Mouse (Mus musculus) forebrain, embryonic 13.5 days (tissue): ENCODE results near the gene Josd1. TPM values are rescaled to one million over a fixed set of nuclear protein-coding genes. Genes with fewer than 3 reads are reported as not detected.
A peak's percentile ranks its signal among the peaks of the same experiment; 100 is the strongest.

ENCODE experiments used
- ATAC-seq: fragments of 200-750 bp; cut with Nextera tagmentation; 2 replicates; pipeline ENCODE4 v1.8.0; 2017
- H3K27ac ChIP-seq: fragments of 300-500 bp; sonication (generic); 2 replicates; pipeline ENCODE4 v1.5.1; 2015; ENCODE audit warnings: inconsistent platforms, mild to moderate bottlenecking, moderate library complexity
- H3K27me3 ChIP-seq: fragments of 300-500 bp; sonication (generic); 2 replicates; pipeline ENCODE4 v1.6.1; 2015; ENCODE audit warnings: mild to moderate bottlenecking, inconsistent platforms
- H3K36me3 ChIP-seq: fragments of 300-500 bp; sonication (generic); 2 replicates; pipeline ENCODE4 v1.6.1; 2015; ENCODE audit warnings: mild to moderate bottlenecking, inconsistent platforms; ENCODE audit not compliant: poor library complexity, severe bottlenecking
- H3K4me1 ChIP-seq: fragments of 300-500 bp; sonication (generic); 2 replicates; pipeline ENCODE4 v1.6.1; 2015; ENCODE audit warnings: inconsistent platforms
- H3K4me2 ChIP-seq: fragments of 300-500 bp; sonication (generic); 2 replicates; pipeline ENCODE4 v1.6.1; 2015; ENCODE audit warnings: inconsistent platforms, mild to moderate bottlenecking, moderate library complexity
- H3K4me3 ChIP-seq: fragments of 300-500 bp; sonication (generic); 2 replicates; pipeline ENCODE4 v1.5.1; 2015; ENCODE audit warnings: mild to moderate bottlenecking, inconsistent platforms
- H3K9ac ChIP-seq: fragments of 300-500 bp; sonication (generic); 2 replicates; pipeline ENCODE4 v1.6.1; 2015; ENCODE audit warnings: mild to moderate bottlenecking, inconsistent platforms
- H3K9me3 ChIP-seq: fragments of 300-500 bp; sonication (generic); replicated peaks from 2 replicates; pipeline ENCODE4 v1.6.1; 2016; ENCODE audit warnings: inconsistent platforms
- WGBS: fragments of 180-500 bp; shearing (Covaris S2); methylation state at CpG from one replicate; pipeline ENCODE4 v1.1.7; 2015; 5-methylcytosine and 5-hydroxymethylcytosine counted together
- polyA plus RNA-seq: library from polyadenylated mRNA; unstranded; fragments of >200 nt; fragmentation: Nextera tagmentation; extraction: Ambion mirVana; gene quantifications from 2 replicates; pipeline ENCODE4 v1.2.1, GENCODE M21; 2015

Josd1 gene
- 17.9 and 18.7 TPM in 2 replicates for polyA plus RNA-seq

GRCm38 (mm10) chr15:79687646-79688267 is at the start of gene Josd1:
TSS of gene Josd1 (minus strand) at chr15:79687919.
- Histone ChIP-seq H3K9me3 (no peaks in the 10 kb centered on the region), H3K9ac (peak within 1 kb of the TSS; percentile 92), H3K4me3 (peak within 1 kb of the TSS; percentile 95), H3K36me3 (no peaks in the 10 kb centered on the region), H3K4me2 (peak within 1 kb of the TSS; percentile 85), H3K27ac (peak within 1 kb of the TSS; percentile 94), H3K4me1 (peaks cover 71% of the 10 kb centered on the region), H3K27me3 (no peaks in the 10 kb centered on the region)
- peak; percentile 54 for ATAC-seq
- under 1% methylated on average over 56 of the region's 72 CpGs for WGBS

GRCm38 (mm10) chr15:79734311-79734710 is 46.6 kb upstream of the Josd1 start:
- ATAC-seq: no peak
- H3K4me2 ChIP-seq: no peak overlapping the region
- 85% methylated on average over 8 of the region's 8 CpGs for WGBS
- no peaks in the 10 kb centered on the region for H3K27me3 ChIP-seq
- no peaks in the 10 kb centered on the region for H3K9me3 ChIP-seq
- H3K4me3 ChIP-seq: no peak overlapping the region
- H3K36me3 ChIP-seq: peaks cover 93% of the 10 kb centered on the region
- H3K27ac ChIP-seq: no peak overlapping the region
- no peak overlapping the region for H3K9ac ChIP-seq
- peaks cover 7% of the 10 kb centered on the region; the same call in 1 of the 2 replicates for H3K4me1 ChIP-seq

GRCm38 (mm10) chr15:79733640-79734039 is 45.9 kb upstream of the Josd1 start:
- 79% methylated on average over 4 of the region's 4 CpGs for WGBS
- no peak overlapping the region for H3K4me2 ChIP-seq
- no peak overlapping the region for H3K9ac ChIP-seq
- no peaks in the 10 kb centered on the region for H3K27me3 ChIP-seq
- no peaks in the 10 kb centered on the region for H3K9me3 ChIP-seq
- H3K4me1 ChIP-seq: 0 out of 2 replicates have a peak, but pooled peaks cover 6% of the 10 kb centered on the region
- no peak overlapping the region for H3K4me3 ChIP-seq
- no peak for ATAC-seq
- H3K27ac ChIP-seq: no peak overlapping the region
- peaks cover 93% of the 10 kb centered on the region for H3K36me3 ChIP-seq

DNA sequence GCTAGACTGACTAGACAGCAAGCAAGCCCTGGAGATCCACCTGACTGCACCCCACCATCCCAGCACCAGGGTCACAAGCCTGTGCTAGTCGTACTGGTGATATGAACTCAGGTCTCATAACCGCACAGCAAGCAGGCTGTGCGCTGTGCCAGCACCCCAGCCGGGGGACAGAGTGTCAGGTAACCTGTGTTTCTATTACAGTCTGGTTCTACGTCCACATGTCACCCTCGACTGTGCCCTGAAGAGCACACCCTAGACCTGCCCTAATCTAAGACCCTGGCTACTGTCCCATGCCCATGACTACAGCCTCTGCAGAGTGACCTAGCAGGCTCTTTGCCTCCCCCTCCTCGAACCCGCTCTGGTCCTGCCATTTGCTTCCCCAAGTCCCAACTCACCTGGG is 45.5 kb upstream of the Josd1 start:
- ATAC-seq: no peak
- Histone ChIP-seq H3K9me3 (no peaks in the 10 kb centered on the region), H3K4me1 (0 out of 2 replicates have a peak, but pooled peaks cover 1% of the 10 kb centered on the region), H3K4me3 (no peak overlapping the region), H3K36me3 (peaks cover 93% of the 10 kb centered on the region), H3K9ac (no peak overlapping the region), H3K27me3 (no peaks in the 10 kb centered on the region), H3K4me2 (no peak overlapping the region), H3K27ac (no peak overlapping the region)
- 93% methylated on average over 8 of the region's 8 CpGs for WGBS

DNA sequence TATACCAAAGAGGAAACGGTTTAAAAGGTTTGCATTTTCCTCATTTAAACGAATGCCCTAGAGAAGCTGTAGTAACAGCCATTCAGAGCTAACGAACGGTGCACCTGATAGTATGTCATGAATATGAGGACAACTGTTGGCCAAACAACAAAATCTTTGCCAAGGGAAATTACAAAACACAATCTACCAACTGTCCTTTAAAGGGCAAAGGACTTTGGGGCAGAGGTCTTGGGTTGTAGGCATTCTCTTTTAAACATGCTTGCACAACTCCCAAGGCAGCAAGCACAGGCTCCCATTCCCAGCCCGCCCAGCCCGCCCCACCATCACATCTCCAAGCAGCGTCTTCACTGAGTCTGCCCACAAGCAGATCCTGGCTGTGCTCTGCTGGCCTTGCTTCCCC is 43.8 kb upstream of the Josd1 start:
- ATAC-seq: no peak
- no peaks in the 10 kb centered on the region for H3K9me3 ChIP-seq
- H3K27me3 ChIP-seq: no peaks in the 10 kb centered on the region
- no peak overlapping the region for H3K9ac ChIP-seq
- no peak overlapping the region for H3K4me3 ChIP-seq
- peaks cover 93% of the 10 kb centered on the region for H3K36me3 ChIP-seq
- no peaks in the 10 kb centered on the region for H3K4me1 ChIP-seq
- no peak overlapping the region for H3K27ac ChIP-seq
- H3K4me2 ChIP-seq: no peak overlapping the region
- 69% methylated on average over 7 of the region's 7 CpGs for WGBS

DNA sequence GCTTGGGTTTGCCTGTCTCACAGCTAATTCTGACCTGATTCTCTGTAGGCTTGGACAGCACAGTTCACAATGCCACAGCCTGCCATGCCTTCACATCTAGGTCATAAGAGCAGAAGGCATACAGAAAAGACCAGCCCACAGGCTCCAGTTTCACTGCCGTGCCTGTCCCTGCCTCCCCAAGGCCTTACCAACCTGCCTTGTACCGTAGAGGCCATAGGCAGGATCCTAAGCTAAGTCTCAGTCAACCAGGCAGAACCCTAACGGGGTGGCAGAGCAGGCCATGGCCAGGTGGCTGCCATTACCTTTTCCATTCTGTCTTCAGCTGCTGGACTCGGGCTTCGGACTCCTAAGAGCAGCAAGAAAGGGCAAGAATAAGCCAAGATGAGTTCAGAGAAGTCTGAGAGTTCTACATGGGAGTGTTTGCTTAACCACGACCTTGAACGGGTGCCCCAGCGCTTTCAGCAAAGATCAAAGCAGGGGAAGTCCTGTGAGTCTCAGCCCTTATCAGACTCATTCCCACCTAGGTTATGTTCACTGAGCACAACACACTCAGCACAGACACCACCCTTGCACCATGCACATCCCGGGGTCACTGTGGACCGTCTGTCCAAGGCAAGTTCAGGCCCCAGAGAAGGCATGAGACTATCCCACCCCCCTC is 41.1 kb upstream of the Josd1 start:
- Histone ChIP-seq H3K4me2 (no peak overlapping the region), H3K4me3 (no peak overlapping the region), H3K4me1 (no peaks in the 10 kb centered on the region), H3K9ac (no peak overlapping the region), H3K36me3 (peaks cover 92% of the 10 kb centered on the region), H3K27me3 (no peaks in the 10 kb centered on the region), H3K27ac (no peak overlapping the region), H3K9me3 (no peaks in the 10 kb centered on the region)
- 90% methylated on average over 10 of the region's 10 CpGs for WGBS
- ATAC-seq: no peak

DNA sequence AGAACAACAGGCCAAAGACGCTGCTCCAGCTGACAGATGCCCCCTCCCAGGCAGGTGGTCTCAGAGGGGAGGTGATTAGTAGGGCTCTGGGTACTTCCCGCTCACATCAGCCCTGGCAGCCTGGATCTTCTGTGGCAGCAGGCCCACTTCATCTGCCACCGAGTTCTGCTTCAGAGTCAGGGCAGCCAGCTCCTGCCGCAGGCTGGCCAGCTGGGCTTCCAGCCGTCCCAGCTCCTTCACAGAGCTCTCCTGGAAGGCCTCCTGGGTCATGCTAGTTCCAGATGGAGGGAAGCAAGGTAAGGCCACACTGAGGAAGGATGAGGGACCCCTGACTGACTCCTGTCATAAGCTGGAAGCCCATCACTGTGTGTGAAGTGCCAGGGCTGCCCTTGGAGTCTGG is 40.6 kb upstream of the Josd1 start:
- Histone ChIP-seq H3K27ac (no peak overlapping the region), H3K4me1 (no peaks in the 10 kb centered on the region), H3K9me3 (no peaks in the 10 kb centered on the region), H3K27me3 (no peaks in the 10 kb centered on the region), H3K4me3 (no peak overlapping the region), H3K4me2 (no peak overlapping the region), H3K36me3 (peaks cover 92% of the 10 kb centered on the region), H3K9ac (no peak overlapping the region)
- ATAC-seq: no peak
- WGBS: 42% methylated on average over 5 of the region's 5 CpGs

DNA sequence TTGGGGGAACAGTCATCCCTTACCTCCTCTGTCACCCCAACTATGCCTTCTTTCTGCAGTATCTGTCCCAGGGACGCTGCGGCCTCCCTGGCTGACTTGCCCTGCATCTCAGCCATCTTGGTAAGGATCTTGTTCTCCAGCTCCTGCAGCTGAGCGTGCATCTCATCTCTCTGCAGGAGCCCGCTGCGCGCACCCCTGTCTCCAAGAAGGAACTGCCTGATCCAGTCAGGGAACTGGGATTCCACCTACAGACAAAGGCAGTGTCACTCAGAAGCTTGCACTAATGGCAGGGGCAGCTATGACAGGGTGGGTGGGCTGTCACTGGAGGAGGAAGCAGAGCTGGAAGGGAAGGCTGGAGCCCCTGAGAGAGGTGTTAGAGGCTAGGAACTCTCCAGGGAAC is 40.1 kb upstream of the Josd1 start:
- H3K4me1 ChIP-seq: no peaks in the 10 kb centered on the region
- 71% methylated on average over 6 of the region's 6 CpGs for WGBS
- H3K27ac ChIP-seq: no peak overlapping the region
- no peak overlapping the region for H3K4me2 ChIP-seq
- ATAC-seq: no peak
- no peak overlapping the region for H3K9ac ChIP-seq
- H3K27me3 ChIP-seq: no peaks in the 10 kb centered on the region
- H3K36me3 ChIP-seq: peaks cover 90% of the 10 kb centered on the region
- no peaks in the 10 kb centered on the region for H3K9me3 ChIP-seq
- H3K4me3 ChIP-seq: no peak overlapping the region

GRCm38 (mm10) chr15:79725190-79725789 is 37.6 kb upstream of the Josd1 start:
- no peak overlapping the region for H3K4me2 ChIP-seq
- ATAC-seq: no peak
- no peaks in the 10 kb centered on the region for H3K27me3 ChIP-seq
- peaks cover 86% of the 10 kb centered on the region for H3K36me3 ChIP-seq
- H3K4me3 ChIP-seq: no peak overlapping the region
- H3K4me1 ChIP-seq: no peaks in the 10 kb centered on the region
- no peak overlapping the region for H3K9ac ChIP-seq
- H3K27ac ChIP-seq: no peak overlapping the region
- 94% methylated on average over 11 of the region's 11 CpGs for WGBS
- H3K9me3 ChIP-seq: no peaks in the 10 kb centered on the region

DNA sequence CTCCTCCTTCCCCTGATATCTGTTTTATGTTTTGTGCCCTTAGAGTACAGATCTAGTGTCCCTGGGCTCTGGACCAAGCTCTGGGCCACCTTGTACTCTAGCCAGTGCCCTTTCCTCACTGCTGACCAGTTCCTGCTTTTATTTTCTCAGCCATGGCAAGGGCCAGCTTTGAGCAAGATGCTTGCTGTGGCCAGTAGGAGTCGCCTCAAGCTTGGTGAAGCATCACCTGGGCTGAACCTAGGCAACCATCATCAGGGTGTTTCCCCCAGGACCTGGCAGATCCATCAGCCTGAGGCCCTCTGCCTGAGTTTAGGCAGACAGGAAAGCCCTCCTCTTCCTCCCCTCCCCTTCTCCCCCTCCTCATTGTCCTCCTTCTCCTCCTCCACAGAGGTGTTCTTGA is 35.7 kb upstream of the Josd1 start:
- no peaks in the 10 kb centered on the region for H3K4me1 ChIP-seq
- H3K4me2 ChIP-seq: no peak overlapping the region
- ATAC-seq: no peak
- 31% methylated on average over 1 of the region's 1 CpGs for WGBS
- peak overlapping the region; percentile 14; the same call in 1 of the 2 replicates for H3K27ac ChIP-seq
- H3K36me3 ChIP-seq: peaks cover 85% of the 10 kb centered on the region
- no peak overlapping the region for H3K4me3 ChIP-seq
- H3K27me3 ChIP-seq: no peaks in the 10 kb centered on the region
- no peaks in the 10 kb centered on the region for H3K9me3 ChIP-seq
- no peak overlapping the region for H3K9ac ChIP-seq

DNA sequence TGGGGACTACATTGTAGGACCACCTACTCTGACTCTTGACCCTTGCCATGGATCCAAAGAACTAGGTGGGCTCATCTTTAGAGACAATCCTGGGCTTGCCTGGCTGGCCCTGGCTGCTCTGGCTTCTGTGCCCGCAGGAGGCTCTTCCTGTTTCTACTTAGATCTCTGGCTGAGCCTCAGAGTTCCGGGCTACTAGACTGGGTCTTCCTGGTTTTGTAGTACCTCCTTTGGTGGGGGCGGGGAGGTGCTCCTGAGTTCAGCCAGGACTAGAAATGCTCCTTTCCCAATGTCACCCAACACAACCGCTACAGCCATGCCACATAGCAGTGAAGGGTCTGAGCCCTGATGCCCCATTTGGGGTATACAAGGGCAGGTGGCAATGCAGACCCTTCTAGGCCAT is 33.1 kb upstream of the Josd1 start:
- Histone ChIP-seq H3K36me3 (peaks cover 85% of the 10 kb centered on the region), H3K27me3 (no peaks in the 10 kb centered on the region), H3K4me1 (no peaks in the 10 kb centered on the region), H3K27ac (no peak overlapping the region), H3K9ac (no peak overlapping the region), H3K4me2 (no peak overlapping the region), H3K9me3 (no peaks in the 10 kb centered on the region), H3K4me3 (no peak overlapping the region)
- WGBS: 89% methylated on average over 4 of the region's 4 CpGs
- ATAC-seq: no peak

DNA sequence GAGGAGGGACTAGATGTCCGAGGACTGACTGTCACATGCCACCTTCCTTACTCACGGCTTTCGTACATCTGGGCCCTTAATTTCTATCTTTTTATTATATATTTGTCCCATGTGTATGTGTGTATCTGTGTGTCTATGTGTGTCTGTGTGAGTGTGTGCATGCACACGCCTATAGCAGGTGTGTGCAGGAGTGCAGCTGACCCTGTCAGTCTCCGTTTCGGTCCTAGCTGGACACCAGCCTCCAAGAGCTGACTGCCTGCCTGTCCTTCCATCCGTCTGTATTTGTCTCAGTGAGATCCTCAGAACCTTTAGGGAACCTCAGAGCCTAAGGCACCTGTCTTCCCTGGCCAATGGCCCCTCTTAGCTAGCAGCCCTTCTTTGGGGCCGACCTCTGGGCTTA is 32.5 kb upstream of the Josd1 start:
- no peaks in the 10 kb centered on the region for H3K4me1 ChIP-seq
- H3K9me3 ChIP-seq: no peaks in the 10 kb centered on the region
- H3K27ac ChIP-seq: no peak overlapping the region
- no peak overlapping the region for H3K4me2 ChIP-seq
- H3K4me3 ChIP-seq: no peak overlapping the region
- H3K27me3 ChIP-seq: no peaks in the 10 kb centered on the region
- peaks cover 85% of the 10 kb centered on the region for H3K36me3 ChIP-seq
- 88% methylated on average over 8 of the region's 8 CpGs for WGBS
- no peak overlapping the region for H3K9ac ChIP-seq
- no peak for ATAC-seq
